Mouse (Mus musculus) testis, adult 2 months (tissue): ENCODE data around the gene Tubgcp6. TPM values are rescaled to one million over a fixed set of nuclear protein-coding genes. Genes with fewer than 3 reads are reported as not detected.
A peak's percentile ranks its signal among the peaks of the same experiment; 100 is the strongest.

Source experiments
- H3K27ac ChIP-seq: fragments of 200-500 bp; 2 replicates; pipeline ENCODE4 v1.5.1; 2012; ENCODE audit warnings: low read depth, low read length; ENCODE audit not compliant: control insufficient read depth, insufficient read depth
- H3K27me3 ChIP-seq: fragments of 200-500 bp; 2 replicates; pipeline ENCODE4 v1.6.1; 2012; ENCODE audit warnings: mild to moderate bottlenecking, low read length, moderate library complexity; ENCODE audit not compliant: control insufficient read depth, insufficient read depth
- H3K36me3 ChIP-seq: fragments of 200-500 bp; 2 replicates; pipeline ENCODE4 v1.6.1; 2012; ENCODE audit warnings: mild to moderate bottlenecking, low read length; ENCODE audit not compliant: control insufficient read depth, insufficient read depth
- H3K4me1 ChIP-seq: fragments of 200-500 bp; 2 replicates; pipeline ENCODE4 v1.6.1; 2012; ENCODE audit warnings: low read length; ENCODE audit not compliant: control insufficient read depth, insufficient read depth
- H3K4me3 ChIP-seq: fragments of 200-500 bp; 2 replicates; pipeline ENCODE4 v1.5.1; 2012; ENCODE audit warnings: low read depth, mild to moderate bottlenecking, low read length, moderate library complexity, mixed read lengths; ENCODE audit not compliant: control insufficient read depth
- CTCF ChIP-seq: fragments of 200-500 bp; IDR thresholded peaks from 2 replicates; pipeline ENCODE4 v1.5.1; 2012; ENCODE audit warnings: low read depth, mild to moderate bottlenecking, inconsistent platforms, low read length, moderate library complexity; ENCODE audit not compliant: control insufficient read depth, insufficient read depth, insufficient replicate concordance
- POLR2A ChIP-seq: fragments of 200-500 bp; IDR thresholded peaks from 2 replicates; pipeline ENCODE4 v1.6.1; 2012; ENCODE audit warnings: low read depth, mild to moderate bottlenecking, inconsistent platforms, low read length, moderate library complexity; ENCODE audit not compliant: control insufficient read depth
- polyA plus RNA-seq: library from polyadenylated mRNA; depleted of rRNA; stranded (reverse); fragments of >200 nt; gene quantifications from 2 replicates; pipeline ENCODE4 v1.2.3, GENCODE M21; 2012

The Tubgcp6 gene
- polyA plus RNA-seq, 1 experiment, result 9.9 TPM

DNA sequence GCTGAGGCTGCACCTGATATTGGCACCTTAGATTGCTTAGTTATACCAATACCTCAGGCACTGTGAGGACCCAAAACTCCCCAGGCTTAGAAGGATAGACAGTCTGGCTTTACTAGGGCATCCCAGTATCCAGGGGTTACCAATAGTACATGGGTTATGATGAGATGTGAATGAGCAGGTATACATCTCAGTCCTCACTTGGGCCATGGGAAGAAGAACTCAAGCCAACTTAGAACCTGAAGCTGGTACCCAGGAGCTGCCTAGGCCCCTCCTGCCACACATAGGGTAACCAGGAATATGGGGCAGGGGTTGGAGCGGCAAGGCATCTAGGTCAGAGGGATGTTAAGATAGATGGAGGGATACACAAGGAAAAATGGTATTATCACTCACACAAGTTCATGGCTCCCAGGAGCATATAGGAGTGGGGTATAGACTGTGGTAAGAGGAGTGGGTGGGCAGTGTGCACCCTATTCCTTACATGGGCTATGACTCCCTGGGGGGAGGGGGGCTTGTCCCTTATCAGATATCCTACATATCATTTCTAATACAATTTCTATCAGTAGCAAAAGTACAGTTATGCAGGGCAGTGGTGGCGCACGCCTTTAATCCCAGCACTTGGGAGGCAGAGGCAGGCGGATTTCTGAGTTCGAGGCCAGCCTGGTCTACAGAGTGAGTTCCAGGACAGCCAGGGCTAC lies 13.7 kb upstream of the Tubgcp6 start:
- H3K4me1 ChIP-seq, result peaks cover 14% of the 10 kb centered on the region
- TF ChIP-seq CTCF (no peak), POLR2A (no peak)
- H3K27ac ChIP-seq, result no peak overlapping the region
- H3K36me3 ChIP-seq, result no peaks in the 10 kb centered on the region
- H3K27me3 ChIP-seq, result no peaks in the 10 kb centered on the region; the same call in 1 of the 2 replicates
- no peak overlapping the region for H3K4me3 ChIP-seq

DNA sequence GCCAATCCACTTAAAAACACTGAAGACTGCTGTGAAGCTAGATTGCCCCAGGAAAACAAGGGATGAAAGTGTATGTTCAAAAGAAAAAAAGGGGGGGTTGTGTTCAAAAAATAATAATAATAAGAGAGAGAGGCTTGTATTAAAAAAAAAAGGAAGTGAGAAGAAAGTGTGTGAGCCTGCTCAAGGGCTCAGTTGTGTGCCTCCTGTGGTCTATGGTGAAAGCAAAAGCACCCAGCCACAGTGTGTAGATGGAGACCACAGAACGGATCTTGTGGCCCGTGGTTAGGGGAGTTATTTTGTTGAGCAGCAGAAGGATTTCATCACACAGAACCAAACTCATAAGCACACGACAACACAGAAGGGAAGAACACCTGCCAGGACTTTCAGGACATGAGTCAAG lies 8.4 kb upstream of the Tubgcp6 start:
- peaks cover 5% of the 10 kb centered on the region for H3K4me1 ChIP-seq
- TF ChIP-seq POLR2A (no peak), CTCF (no peak)
- H3K4me3 ChIP-seq, result no peak overlapping the region
- H3K27ac ChIP-seq, result no peak overlapping the region
- H3K27me3 ChIP-seq, result no peaks in the 10 kb centered on the region
- H3K36me3 ChIP-seq, result no peaks in the 10 kb centered on the region

GRCm38 (mm10) chr15:89130245-89130644 lies 7.3 kb upstream of the Tubgcp6 start:
- H3K27me3 ChIP-seq, result no peaks in the 10 kb centered on the region
- no peak overlapping the region for H3K4me3 ChIP-seq
- TF ChIP-seq CTCF (no peak), POLR2A (no peak)
- H3K4me1 ChIP-seq, result peaks cover 5% of the 10 kb centered on the region
- H3K27ac ChIP-seq, result no peak overlapping the region
- H3K36me3 ChIP-seq, result no peaks in the 10 kb centered on the region

DNA sequence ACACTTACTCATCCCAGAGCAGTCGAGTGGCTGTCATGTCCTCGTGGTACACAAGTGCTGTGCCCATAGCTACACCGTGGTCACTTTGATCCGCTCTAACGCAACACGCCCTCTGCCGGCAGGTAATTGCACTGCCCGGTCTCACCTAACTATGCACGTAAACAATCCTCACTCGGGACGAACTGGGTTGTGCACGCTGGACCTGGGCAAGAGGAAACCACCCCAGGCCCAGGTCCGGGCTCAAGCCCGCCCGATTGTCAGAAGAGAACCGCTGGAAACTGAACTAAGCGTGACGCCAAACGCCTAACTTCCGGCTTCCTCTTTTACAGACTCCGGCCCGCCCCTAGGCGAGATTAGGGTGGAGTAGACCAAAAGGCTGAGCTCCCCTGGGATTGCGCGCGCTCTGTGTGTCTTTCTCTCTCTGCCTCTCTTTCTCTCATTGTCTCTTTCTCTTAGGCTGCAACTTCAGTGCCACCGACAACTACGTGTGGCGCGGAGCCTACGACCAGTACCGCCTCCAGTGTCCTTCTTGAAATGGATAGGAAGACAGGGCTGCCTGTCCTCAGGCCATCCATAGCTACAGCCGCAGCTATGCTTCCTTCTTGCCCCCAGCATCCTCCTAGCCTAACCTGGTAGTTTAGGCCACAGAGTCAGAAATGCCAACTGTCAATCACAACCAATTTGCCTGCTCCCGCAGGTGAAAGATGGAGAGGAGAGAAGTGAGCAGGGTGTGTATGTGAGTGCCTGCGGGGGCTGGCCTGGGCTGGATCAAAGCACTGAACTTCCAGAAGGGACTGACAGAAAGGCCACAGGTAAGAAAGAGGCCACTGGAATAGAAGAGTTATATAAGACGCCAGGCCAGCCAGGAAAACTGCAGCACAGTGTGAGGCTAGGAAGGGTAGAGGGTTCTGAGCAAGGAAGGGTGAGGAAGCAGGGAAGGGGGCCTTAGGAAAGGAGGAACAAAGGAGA lies 5.8 kb upstream of the Tubgcp6 start, which contains the start of gene Hdac10:
TSS of gene Hdac10 (minus strand) at position 319 of the 969 bp plus-strand sequence.
- Histone ChIP-seq H3K4me1 (peaks cover 8% of the 10 kb centered on the region), H3K27ac (peak within 1 kb of the TSS; percentile 39; the same call in 1 of the 2 replicates), H3K27me3 (no peaks in the 10 kb centered on the region), H3K36me3 (no peaks in the 10 kb centered on the region), H3K4me3 (peak within 1 kb of the TSS; percentile 85)
- TF ChIP-seq POLR2A (no peak), CTCF (peak; percentile 94)

DNA sequence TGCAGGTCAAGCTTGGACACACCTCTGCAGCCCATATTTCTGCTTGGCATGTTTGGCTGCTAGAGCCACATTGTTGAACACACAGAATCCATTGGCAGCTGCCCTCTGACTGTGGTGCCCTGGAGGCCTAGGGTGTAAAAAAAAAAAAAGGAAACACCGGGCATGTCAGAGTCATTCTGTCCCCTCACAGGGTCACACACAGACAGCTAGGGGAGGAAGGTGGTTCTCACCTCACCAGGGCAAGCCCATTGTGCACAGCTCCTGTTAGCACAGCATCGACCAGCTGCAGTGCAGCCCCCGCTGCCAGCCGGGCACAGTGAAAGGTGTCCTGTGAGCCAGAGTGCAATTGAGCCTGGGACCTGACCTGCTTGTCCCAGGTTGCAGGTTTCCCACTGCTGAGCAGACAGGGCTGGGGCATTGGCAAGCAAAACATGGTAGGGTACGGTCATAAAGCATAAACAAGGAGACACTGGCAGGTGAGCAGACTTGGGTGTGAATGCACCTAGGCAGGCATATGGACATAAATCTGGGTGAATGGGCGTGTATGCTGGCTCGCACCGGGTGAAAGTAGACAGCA lies 4.5 kb upstream of the Tubgcp6 start:
- Histone ChIP-seq H3K36me3 (no peaks in the 10 kb centered on the region), H3K27ac (no peak overlapping the region), H3K4me3 (no peak overlapping the region), H3K4me1 (peaks cover 11% of the 10 kb centered on the region), H3K27me3 (no peaks in the 10 kb centered on the region)
- TF ChIP-seq CTCF (no peak), POLR2A (no peak)

GRCm38 (mm10) chr15:89126622-89127021 lies 3.7 kb upstream of the Tubgcp6 start:
- TF ChIP-seq POLR2A, result no peak
- TF ChIP-seq CTCF, result no peak
- peaks cover 17% of the 10 kb centered on the region for H3K4me1 ChIP-seq
- H3K27me3 ChIP-seq, result no peaks in the 10 kb centered on the region
- no peak overlapping the region for H3K4me3 ChIP-seq
- no peaks in the 10 kb centered on the region for H3K36me3 ChIP-seq
- no peak overlapping the region for H3K27ac ChIP-seq

DNA sequence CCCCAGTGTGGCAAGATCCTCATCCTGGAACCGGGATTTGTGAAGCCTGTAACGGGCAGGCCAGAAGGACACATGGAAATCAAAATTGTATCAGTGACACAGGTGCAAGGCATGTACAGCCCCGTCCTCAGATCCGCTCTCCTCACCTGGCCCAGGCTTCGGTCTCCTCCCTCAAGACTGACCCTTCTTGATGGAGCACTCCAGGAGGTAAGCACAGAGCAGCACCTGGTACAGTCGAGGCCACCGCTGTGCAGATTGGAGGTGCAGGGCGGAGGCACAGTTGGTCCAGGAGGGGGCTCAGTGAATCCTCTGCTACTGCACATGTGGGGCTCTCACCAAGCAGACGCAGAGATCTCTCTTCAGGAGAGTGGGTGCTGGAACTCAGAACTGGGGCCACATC lies 2.4 kb upstream of the Tubgcp6 start:
- H3K27me3 ChIP-seq, result no peaks in the 10 kb centered on the region
- H3K27ac ChIP-seq, result no peak overlapping the region
- peaks cover 17% of the 10 kb centered on the region for H3K4me1 ChIP-seq
- H3K36me3 ChIP-seq, result no peaks in the 10 kb centered on the region
- no peak overlapping the region for H3K4me3 ChIP-seq
- TF ChIP-seq POLR2A, result no peak
- TF ChIP-seq CTCF, result no peak
